Mouse (Mus musculus) thymus, adult 2 months (tissue): ENCODE measurements around the gene Tmem189.

Source experiments
- CTCF ChIP-seq: fragments of 200-500 bp; IDR thresholded peaks from 2 replicates; pipeline ENCODE4 v1.5.1; 2012; ENCODE audit warnings: mild to moderate bottlenecking, control low read depth, low read length, moderate library complexity, borderline replicate concordance; ENCODE audit not compliant: control insufficient read depth, poor library complexity, insufficient read depth; ENCODE audit errors: extremely low read depth
- POLR2A ChIP-seq: fragments of 200-500 bp; IDR thresholded peaks from 2 replicates; pipeline ENCODE4 v1.6.1; 2012; ENCODE audit warnings: mild to moderate bottlenecking, low read length, control low read depth, moderate library complexity; ENCODE audit not compliant: control insufficient read depth, poor library complexity, insufficient read depth; ENCODE audit errors: extremely low read depth

DNA sequence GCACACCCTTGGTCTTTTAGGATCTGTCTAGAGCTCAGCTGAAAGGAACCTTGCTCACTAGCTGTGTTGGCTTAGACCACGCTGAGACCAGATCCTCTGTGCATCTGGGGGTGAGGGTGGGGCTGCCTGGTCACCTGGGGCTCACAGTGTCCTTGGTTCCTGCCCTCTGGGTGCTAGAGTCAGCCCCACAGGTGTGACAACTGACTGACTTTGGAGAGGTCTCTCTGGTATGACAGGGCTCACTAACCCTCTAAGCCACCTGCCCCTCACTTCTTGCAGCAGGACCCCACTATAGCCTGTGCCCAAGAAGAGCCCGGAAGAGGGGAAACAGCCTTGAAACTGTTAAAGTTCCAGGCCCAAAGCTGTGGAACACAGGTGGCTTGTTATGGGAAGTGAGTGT, 87.3 kb downstream of the Tmem189 start:
- no peak for TF ChIP-seq POLR2A
- no peak for TF ChIP-seq CTCF
